Mouse (Mus musculus) olfactory bulb, adult 2 months (tissue): ENCODE data around the gene Lrrc36. TPM values are rescaled to one million over a fixed set of nuclear protein-coding genes. Genes with fewer than 3 reads are reported as not detected.

Experiments
- H3K27ac ChIP-seq: fragments of 200-500 bp; 2 replicates; pipeline ENCODE4 v1.5.1; 2012; ENCODE audit warnings: low read depth, low read length; ENCODE audit not compliant: insufficient read depth
- H3K4me1 ChIP-seq: fragments of 200-500 bp; 2 replicates; pipeline ENCODE4 v1.6.1; 2012; ENCODE audit warnings: low read length; ENCODE audit not compliant: control insufficient read depth, insufficient read depth
- H3K4me3 ChIP-seq: fragments of 200-500 bp; 2 replicates; pipeline ENCODE4 v1.5.1; 2012; ENCODE audit warnings: mild to moderate bottlenecking, low read depth, low read length, moderate library complexity; ENCODE audit not compliant: insufficient read depth
- CTCF ChIP-seq: fragments of 200-500 bp; IDR thresholded peaks from 2 replicates; pipeline ENCODE4 v1.5.1; 2012; ENCODE audit warnings: low read depth, mild to moderate bottlenecking, low read length, moderate library complexity; ENCODE audit not compliant: insufficient read depth
- POLR2A ChIP-seq: fragments of 200-500 bp; IDR thresholded peaks from 2 replicates; pipeline ENCODE4 v1.6.1; 2012; ENCODE audit warnings: mild to moderate bottlenecking, low read depth, low read length, moderate library complexity; ENCODE audit not compliant: insufficient read depth
- WGBS: fragments of 180-500 bp; shearing (Covaris S2); methylation state at CpG from one replicate; pipeline ENCODE4 v1.1.7; 2018; 5-methylcytosine and 5-hydroxymethylcytosine counted together
- polyA plus RNA-seq: library from polyadenylated mRNA; stranded (reverse); fragments of >200 nt; gene quantifications from 2 replicates; pipeline ENCODE4 v1.2.4, GENCODE M21; 2012; ENCODE audit warnings: low replicate concordance; ENCODE audit not compliant: missing spikeins, insufficient read depth, insufficient read length

The Lrrc36 gene
- polyA plus RNA-seq, 1 experiment: not detected

DNA sequence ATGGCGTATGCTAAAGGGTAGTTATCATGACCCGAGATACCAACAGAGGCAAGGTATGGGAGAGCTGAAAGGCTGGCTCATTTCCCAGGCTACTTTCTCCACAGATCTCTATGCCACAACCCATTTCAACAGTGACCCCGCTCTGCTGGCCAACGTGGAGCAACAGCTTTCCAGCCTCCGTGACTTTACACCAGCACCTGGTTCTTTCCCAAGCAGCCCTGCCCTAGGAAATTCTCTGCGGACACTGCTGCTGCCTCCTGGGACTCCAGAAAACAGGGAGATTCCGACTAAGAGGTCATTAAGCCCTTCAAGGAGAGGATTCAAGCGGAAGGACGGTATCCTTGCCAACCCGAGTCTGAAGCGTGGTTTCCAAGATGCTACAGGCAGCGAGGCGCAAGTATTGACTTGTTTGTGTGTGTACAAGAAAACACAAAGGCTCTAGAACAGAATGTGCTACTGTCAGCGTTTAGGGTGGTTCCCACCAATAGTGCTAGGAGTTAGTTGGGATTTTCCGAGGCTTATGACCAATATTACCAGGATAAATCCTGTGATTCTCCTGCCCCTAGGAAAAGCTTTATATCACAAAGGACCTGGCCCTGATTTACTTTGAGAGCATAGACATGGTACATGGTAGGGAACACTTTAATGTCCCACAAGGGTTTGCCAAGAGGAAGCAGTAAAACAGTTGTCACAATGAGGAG lies 38.7 kb downstream of the Lrrc36 start:
- no peak for TF ChIP-seq CTCF
- no peak for TF ChIP-seq POLR2A
- whole genome bisulfite sequencing: 40% methylated on average over 15 of the region's 15 CpGs
- Histone ChIP-seq H3K4me3 (no peak overlapping the region), H3K4me1 (peaks cover 4% of the 10 kb centered on the region), H3K27ac (no peak overlapping the region)

DNA sequence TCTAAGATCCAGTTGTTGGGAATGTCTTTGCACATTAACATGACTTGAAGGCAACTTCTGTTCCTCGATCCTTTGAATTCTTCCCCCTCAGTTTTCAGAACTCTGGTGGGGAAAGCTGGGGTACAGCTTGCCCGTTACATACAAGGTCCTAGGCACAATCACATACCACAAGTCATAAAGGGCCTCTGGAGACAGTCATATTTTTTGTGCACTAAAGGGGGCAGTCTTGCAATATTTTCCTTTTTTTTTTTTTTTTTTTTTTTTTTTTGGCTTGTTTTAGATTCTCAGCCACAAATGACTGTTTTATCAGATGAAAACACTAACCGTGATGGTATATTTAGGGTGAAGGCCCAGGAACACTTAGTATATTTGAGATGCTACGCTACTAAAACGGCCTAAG lies 39.9 kb downstream of the Lrrc36 start:
- no peak for TF ChIP-seq POLR2A
- TF ChIP-seq CTCF: no peak
- WGBS: 71% methylated on average over 5 of the region's 5 CpGs
- Histone ChIP-seq H3K4me1 (peaks cover 4% of the 10 kb centered on the region), H3K27ac (no peak overlapping the region), H3K4me3 (no peak overlapping the region)

GRCm38 (mm10) chr8:105454088-105454487 lies 40.7 kb downstream of the Lrrc36 start:
- TF ChIP-seq CTCF (no peak), POLR2A (no peak)
- Histone ChIP-seq H3K4me1 (peaks cover 4% of the 10 kb centered on the region), H3K27ac (no peak overlapping the region), H3K4me3 (no peak overlapping the region)
- 69% methylated on average over 5 of the region's 5 CpGs for WGBS

DNA sequence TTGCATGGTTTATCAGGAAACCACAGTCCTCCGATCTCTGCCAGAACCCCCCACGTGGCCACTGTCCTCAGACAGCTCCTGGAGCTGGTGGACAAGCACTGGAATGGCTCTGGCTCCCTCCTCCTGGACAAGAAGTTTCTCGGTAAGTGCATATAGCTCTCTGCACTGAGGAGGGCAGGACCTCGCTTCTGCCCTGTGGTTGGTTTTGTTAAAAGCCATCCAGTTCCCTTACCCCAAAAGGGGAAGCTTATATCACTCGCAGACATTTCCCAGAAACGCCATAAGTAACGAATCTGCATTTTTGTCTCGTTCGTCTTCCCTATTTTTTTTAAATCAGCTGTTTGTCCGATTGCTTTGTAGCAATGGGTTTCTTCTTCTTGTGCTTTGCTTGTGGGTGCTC lies 41.8 kb downstream of the Lrrc36 start:
- 80% methylated on average over 10 of the region's 10 CpGs for WGBS
- TF ChIP-seq POLR2A: no peak
- no peak overlapping the region for H3K4me3 ChIP-seq
- no peak overlapping the region for H3K27ac ChIP-seq
- peaks cover 4% of the 10 kb centered on the region for H3K4me1 ChIP-seq

GRCm38 (mm10) chr8:105461085-105461803 lies 47.9 kb downstream of the Lrrc36 start:
- 82% methylated on average over 13 of the region's 13 CpGs for WGBS
- H3K4me1 ChIP-seq: peaks cover 4% of the 10 kb centered on the region; the same call in 1 of the 2 replicates
- TF ChIP-seq CTCF (no peak), POLR2A (no peak)
- no peak overlapping the region for H3K4me3 ChIP-seq
- H3K27ac ChIP-seq: no peak overlapping the region

DNA sequence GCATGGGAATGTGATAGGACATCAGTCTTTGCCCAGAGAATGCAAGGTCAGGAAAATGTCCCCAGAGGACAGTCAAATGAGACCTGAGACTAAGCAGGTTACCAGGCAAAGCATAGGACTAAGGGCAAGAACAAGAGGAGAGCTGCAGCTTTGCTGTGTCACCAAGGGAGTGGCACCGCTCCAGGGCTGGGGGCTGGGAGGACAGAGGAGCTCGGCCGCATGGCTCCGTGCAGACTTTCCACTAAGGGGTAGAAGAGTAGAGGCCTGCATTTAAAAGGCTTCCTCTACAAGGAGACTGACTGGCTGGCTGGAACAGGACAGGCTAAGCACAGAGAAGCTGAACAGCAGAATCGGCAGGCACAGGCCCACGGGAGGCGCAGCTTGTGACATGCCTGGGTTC lies 51.2 kb downstream of the Lrrc36 start:
- no peak overlapping the region for H3K4me3 ChIP-seq
- TF ChIP-seq POLR2A (no peak), CTCF (no peak)
- 76% methylated on average over 7 of the region's 7 CpGs for WGBS
- H3K27ac ChIP-seq: no peak overlapping the region
- H3K4me1 ChIP-seq: peaks cover 28% of the 10 kb centered on the region

- WGBS: 76% methylated on average over 6 of the region's 6 CpGs
- Histone ChIP-seq H3K27ac (peak overlapping the region; percentile 49), H3K4me3 (no peak overlapping the region), H3K4me1 (peaks cover 40% of the 10 kb centered on the region)
- TF ChIP-seq CTCF (no peak), POLR2A (no peak)
These were observed 52.9 kb downstream of the Lrrc36 start for GRCm38 (mm10) chr8:105466246-105466645.

- Histone ChIP-seq H3K4me3 (no peak overlapping the region), H3K4me1 (peaks cover 45% of the 10 kb centered on the region), H3K27ac (peak overlapping the region; percentile 49)
- WGBS: 49% methylated on average over 7 of the region's 7 CpGs
- TF ChIP-seq CTCF: no peak
- no peak for TF ChIP-seq POLR2A
These were observed 53.4 kb downstream of the Lrrc36 start for GRCm38 (mm10) chr8:105466700-105467291.

DNA sequence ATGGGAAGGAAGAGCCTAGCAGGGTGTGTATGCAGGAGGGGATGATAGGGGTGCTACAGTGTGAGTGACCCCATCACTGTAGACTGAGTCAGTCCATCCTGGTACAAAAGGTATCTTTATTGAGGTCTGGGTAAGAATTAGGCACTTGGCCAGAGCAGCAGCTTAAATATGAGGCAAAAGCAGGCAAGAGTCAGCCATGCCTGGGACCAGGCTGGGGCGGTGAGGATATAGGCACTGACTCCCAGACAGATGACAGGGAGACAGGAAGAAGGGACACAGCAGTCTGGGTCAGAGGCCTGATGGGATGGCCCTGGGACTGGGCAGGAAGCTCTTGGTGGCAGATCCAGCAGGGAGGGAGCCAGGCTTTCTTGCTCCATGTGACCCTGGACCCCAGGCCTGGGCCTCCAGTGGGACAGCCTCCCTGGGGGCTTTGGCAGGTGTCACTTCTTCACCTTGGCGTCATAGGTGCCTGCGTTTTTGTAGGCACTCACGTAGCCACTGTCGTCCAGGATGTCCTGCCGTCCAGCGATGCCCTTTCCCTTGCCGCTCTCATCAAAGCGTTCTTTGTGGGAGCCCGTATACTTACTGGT lies 54.1 kb downstream of the Lrrc36 start:
- Histone ChIP-seq H3K27ac (no peak overlapping the region), H3K4me3 (no peak overlapping the region), H3K4me1 (peaks cover 45% of the 10 kb centered on the region)
- 94% methylated on average over 10 of the region's 10 CpGs for WGBS
- TF ChIP-seq POLR2A (no peak), CTCF (no peak)
